Mouse (Mus musculus) heart, postnatal 4 days (tissue): Measurements from ENCODE around the gene Scmh1. TPM values are rescaled to one million over a fixed set of nuclear protein-coding genes. Genes with fewer than 3 reads are reported as not detected.

Source experiments
- DNase-seq: peaks from one replicate; pipeline ENCODE4 v3.0.0; 2021
- total RNA-seq, 2 experiments: library from RNA; stranded (reverse); gene quantifications; 2 replicates each; pipeline ENCODE4 v1.2.3; 2021

Gene Scmh1
- total RNA-seq, 2 experiments from 2014 or later: 104 to 106 TPM

DNA sequence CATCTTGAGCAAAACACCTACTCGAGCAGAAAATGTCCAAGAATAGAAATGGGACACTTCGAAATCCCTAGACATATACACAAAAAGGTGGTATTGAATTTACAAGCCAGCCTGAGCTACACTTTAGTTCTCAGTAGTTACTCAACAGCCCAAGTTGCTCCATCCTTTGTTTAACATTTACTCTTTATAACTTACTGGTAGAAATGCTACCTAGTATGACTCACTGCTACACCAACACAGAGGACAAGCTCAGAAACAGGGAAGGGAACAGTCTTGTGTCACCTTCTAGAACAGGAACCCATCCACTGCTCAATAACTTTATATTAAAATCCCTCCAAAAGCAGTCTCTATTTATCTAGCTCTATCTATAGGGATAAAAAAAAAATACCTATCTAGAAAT is 160.6 kb downstream of the Scmh1 start:
- DNase-seq: no peak

DNA sequence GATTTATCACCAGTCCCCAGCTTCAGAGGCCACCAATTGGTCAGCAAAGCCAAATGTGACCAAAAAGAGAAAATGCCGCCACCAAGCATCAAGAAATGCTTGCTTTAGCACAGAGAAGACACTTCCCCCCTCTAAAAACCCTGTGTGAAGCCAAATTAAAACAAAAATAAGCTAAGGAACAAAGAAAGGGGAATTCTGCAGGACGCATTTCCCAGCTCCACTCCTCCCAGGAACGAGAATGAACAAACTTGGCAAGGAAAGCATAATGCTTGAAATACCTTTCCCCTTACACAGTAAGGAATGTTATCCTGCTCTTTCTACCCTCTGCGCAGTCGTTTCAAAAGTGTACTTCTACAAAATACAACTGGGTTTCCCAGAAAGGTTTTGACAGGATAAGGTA is 162.9 kb downstream of the Scmh1 start:
- DNase-seq: peak; percentile 31

DNA sequence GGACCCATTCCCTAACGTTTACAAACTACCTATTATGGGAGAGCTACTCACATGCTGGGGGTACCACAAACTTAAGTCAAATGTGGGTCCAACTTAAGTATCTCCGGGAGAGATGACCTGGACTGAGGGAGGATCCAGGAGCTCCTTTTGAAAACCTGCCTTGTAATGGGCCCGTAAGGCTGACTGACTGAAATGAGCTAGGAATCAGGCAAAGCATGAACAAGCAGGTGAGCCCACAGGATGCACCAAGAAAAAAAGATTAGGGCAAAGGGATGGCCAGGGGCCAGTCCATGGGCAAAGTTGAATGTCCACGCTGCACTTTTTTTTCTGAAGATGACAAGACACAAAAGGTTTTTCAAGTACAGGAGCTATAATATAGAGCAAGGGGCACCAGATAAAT is 163.9 kb downstream of the Scmh1 start:
- peak; percentile 16 for DNase-seq

DNA sequence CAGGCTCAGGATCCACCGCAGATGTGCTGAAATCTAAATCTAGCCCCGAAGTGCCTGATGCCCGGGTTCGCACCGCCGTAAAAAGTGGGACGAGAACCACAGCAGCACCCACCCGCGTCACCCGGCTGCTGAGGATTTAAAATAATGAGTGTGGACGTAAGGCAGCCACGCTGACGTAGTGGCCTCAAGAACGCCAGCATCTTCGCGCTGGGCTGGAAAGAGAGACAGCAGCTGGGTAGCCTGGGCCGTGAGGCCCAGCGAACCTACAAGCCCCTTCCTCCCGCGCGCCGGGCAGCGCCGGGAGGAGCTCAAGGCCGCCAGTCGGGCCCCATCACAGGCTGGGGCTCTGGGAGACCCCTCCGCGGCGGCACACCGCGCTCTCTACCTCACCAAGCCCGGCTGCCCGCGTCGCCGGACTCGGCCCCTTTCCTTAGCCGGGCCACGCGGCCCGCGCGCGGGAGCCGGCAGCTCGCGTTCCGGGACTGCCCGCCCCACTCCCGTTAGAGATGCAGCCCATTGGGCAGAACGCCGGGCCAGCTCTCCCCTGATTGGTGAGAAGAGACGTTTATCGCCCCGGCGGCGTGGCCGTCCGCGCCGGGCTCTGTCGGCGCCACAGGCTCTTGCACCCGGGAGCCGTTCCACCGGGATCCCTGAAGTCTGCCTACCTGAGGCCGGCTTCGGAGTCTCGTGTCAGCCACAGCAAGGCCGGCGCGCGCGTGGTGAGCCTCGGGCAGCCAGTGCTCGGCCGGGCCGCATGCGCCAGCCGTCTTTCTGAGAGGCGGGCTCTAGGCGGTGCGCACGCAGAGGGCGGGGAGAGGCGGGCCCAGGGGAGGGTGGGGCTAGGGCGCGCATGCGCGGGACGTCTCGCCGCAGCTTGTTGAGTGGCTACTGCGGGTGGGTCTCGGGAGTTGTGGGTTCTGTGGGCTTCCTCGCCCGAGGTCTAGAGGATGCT is 164.7 kb downstream of the Scmh1 start, which contains the start of gene Ctps:
Gene Ctps, minus strand, starts transcription at position 791 of the 952 bp plus-strand sequence.
- DNase-seq: peak; percentile 96

DNA sequence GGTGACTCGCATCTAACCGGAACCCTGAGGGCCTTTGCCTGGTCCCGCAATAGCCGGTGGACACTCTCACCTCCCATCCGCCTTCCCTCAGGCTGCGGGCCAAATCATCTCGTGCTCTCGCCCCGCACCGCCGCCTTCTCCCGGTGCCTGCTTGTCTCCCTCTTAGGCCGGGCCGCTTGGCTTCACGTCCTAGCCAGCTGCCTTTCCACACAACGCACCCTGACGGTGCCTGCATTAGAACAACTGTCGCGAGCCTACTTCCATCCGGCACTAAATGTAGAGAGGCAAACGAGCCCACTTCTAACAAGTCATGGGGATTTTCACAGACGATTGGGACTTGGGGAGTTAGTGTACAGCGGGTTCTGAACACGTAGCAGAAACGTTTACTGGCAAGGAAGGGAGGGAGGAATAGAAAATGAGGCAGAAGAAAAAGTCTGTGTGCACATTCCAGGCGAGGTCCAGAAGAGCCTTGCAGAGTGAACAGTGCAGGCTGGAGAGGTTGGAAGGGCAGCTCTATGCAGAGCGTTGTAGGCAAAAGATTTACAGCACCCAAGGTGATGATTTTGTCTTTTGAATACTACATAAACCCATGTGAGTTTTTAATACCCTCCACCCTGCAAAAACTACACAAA is 165.5 kb downstream of the Scmh1 start:
- DNase-seq: no peak

DNA sequence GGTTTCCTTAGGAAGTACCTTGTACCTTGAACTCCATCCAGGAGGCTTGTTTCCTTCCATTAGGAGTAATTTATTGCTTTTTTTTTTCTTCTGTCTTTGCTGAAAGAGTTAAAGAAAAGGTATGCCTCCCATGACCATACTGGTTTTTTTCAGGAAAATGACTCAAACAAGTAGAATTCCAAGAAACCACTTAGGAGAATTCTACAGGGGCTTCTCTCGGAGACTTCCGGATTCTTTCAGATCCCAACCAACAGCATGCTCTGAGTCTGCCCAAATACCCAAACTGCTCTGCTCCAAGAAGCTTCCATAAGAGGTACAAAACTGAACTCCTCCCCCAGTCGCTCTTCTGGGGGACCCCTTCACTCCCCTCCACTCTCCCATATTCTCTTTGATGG is 166.0 kb downstream of the Scmh1 start:
- no peak for DNase-seq

DNA sequence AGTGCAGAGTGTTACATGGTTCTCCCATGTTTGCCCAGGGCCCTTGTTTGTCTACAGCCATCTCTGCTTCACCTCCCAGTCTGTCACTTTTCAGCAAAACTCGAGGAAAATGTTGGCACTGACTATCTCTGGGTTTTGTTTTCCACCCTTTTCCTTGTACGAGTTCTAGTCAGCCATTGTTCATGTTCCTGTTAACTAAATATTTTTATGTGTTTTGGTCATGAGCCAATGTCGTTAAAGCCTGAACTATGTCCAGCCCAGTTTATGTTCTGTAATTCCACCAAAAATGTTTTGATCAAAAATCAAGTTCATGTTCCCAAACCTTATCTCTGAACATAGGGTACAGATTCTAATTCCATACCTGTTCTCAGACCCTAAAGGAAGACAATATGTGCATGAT is 166.6 kb downstream of the Scmh1 start:
- no peak for DNase-seq

Other genes with a start within 250 kb of the Scmh1 start
- not detected for gene Edn2, start 244.1 kb upstream of the Scmh1 start, total RNA-seq
- 1 to 10 TPM; 6.1 to 8.3 TPM for gene Foxo6, start 117.9 kb upstream of the Scmh1 start, total RNA-seq
- under 1 TPM; 0.24 to 0.54 TPM for gene Slfnl1, start 127.0 kb downstream of the Scmh1 start, total RNA-seq
- gene Ctps, start 165.0 kb downstream of the Scmh1 start, total RNA-seq: 10 to 100 TPM; 85.6 to 87.5 TPM
- gene Gm8439, start 183.5 kb downstream of the Scmh1 start, total RNA-seq: not detected